Mouse (Mus musculus): ENCODE measurements at regions not wholly inside any gene's neighbourhood (a gene's known extent, or its start where the extent isn't known, plus 50 kb on each side); places are given as distances from the start of the nearest gene placed in this dataset.
"Not testable (repeated sequence)": the region's sequence is repeated elsewhere in the genome, so short reads cannot be mapped to it uniquely, and the experiment has no call there.

DNA sequence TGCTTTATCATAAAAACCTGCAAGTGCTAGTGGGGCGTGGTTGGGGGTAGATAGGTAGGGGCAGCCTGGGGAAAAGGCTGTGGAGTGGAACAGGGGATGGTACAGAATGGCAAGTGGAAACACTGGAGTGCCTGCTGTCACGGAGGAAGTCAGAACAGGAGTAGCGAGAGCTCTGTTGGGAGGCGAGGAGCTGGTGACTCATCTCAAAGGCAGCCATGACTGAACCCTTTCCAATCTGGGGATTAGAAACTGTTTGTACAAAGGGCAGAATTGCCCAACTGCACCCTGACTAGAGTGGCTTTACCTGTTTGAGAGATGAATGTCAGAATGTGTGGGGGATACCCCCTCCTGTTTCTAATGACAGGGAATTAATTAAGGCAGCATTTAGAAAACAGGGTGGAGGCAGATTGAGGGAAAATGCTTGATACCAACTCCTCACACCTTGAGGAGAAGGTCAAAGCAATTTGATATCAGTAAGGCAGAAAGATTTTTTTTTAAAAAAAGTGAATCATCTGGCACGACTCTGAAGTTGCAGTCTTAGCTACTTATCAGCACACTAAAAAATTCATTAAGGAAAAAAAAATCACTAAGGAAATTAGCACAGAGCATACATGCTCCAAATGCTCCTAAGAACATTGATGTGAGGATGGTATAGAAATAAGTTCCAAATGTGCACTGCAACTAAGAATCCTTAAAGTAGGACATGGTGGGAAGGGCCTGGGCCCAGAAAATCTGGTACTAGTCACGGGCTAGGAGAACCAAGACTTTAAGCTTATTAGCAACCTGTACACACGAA lies 54.7 kb upstream of the Usp25 start:
- Histone ChIP-seq H3K4me3 (ENCODE audit: low read depth, low read length) (no peak overlapping the region), H3K27me3 (ENCODE audit: control insufficient read depth, insufficient read depth, low read length) (no peaks in the 10 kb centered on the region), H3K9ac (replicated peaks; ENCODE audit: low read length) (no peak overlapping the region), H3K36me3 (replicated peaks; ENCODE audit: control insufficient read depth, insufficient read depth, low read depth, low read length) (no peaks in the 10 kb centered on the region), H3K4me2 (ENCODE audit: low read depth, low read length) (no peak overlapping the region), H3K4me1 (ENCODE audit: control insufficient read depth, insufficient read depth, low read length) (no peaks in the 10 kb centered on the region), H3K9me3 (replicated peaks; ENCODE audit: control insufficient read depth, low read length) (no peaks in the 10 kb centered on the region), H3K27ac (replicated peaks; ENCODE audit: low read depth, low read length) (no peak overlapping the region)
- ATAC-seq (replicated peaks; ENCODE audit: insufficient number of reproducible peaks, low FRiP score, low TSS enrichment, low read depth), result no peak
- DNase-seq (ENCODE audit: low spot score), result peak; percentile 1
- WGBS, result 69% methylated on average over 7 of the region's 7 CpGs

DNA sequence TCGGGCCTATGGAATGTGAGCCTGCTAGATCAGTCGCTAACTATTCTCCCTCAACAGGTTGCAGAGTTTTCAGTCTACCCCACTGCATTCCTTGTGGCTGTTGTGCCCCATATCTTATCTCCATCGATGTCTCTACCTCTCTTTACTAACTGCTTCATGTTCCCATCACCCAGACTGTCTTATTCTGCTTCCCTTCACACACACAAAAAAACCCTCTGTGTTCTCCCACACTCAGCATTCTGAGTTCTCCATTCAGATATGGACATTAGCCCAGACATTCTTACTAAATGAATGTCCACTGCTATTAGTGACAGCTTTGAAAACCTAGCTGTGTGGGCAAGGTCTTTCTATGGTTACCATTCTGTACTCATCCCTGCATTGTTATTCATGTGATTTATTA lies 56.0 kb upstream of the Usp25 start:
- Histone ChIP-seq H3K27me3 (ENCODE audit: control insufficient read depth, insufficient read depth, low read length) (no peaks in the 10 kb centered on the region), H3K4me1 (ENCODE audit: control insufficient read depth, insufficient read depth, low read length) (no peaks in the 10 kb centered on the region), H3K36me3 (replicated peaks; ENCODE audit: control insufficient read depth, insufficient read depth, low read depth, low read length) (no peaks in the 10 kb centered on the region), H3K4me2 (ENCODE audit: low read depth, low read length) (no peak overlapping the region), H3K4me3 (ENCODE audit: low read depth, low read length) (no peak overlapping the region), H3K9me3 (replicated peaks; ENCODE audit: control insufficient read depth, low read length) (no peaks in the 10 kb centered on the region), H3K9ac (replicated peaks; ENCODE audit: low read length) (no peak overlapping the region), H3K27ac (replicated peaks; ENCODE audit: low read depth, low read length) (no peak overlapping the region)
- ATAC-seq (replicated peaks; ENCODE audit: insufficient number of reproducible peaks, low FRiP score, low TSS enrichment, low read depth), result no peak
- no peak for DNase-seq (ENCODE audit: low spot score)
- 72% methylated on average over 3 of the region's 3 CpGs for WGBS

DNA sequence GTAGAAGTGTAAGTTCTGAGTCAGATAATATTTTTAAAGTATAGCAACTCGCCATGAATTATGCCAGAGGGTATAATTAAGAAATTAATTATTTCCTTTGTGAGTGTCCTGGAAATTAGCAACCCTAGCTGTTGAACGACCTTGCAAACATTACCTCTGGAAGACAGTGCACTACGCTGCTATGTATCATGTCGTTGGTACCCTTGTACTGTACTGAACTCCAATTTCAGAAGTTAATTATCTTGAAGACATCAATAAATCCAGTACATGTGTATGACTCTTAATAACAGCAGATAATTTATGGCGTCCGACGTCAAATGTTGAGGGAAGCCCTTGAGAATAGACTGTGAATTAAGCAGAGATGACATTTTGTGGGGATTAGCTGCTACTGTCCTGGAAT lies 56.4 kb upstream of the Usp25 start:
- ATAC-seq (replicated peaks; ENCODE audit: insufficient number of reproducible peaks, low FRiP score, low TSS enrichment, low read depth), result no peak

GRCm38 (mm10) chr16:76950836-76951486 lies 62.5 kb upstream of the Usp25 start:
- Histone ChIP-seq H3K4me1 (ENCODE audit: control insufficient read depth, insufficient read depth, low read length) (no peaks in the 10 kb centered on the region), H3K36me3 (replicated peaks; ENCODE audit: control insufficient read depth, insufficient read depth, low read depth, low read length) (no peaks in the 10 kb centered on the region), H3K9ac (replicated peaks; ENCODE audit: low read length) (no peak overlapping the region), H3K27me3 (ENCODE audit: control insufficient read depth, insufficient read depth, low read length) (no peaks in the 10 kb centered on the region), H3K9me3 (replicated peaks; ENCODE audit: control insufficient read depth, low read length) (no peaks in the 10 kb centered on the region), H3K4me2 (ENCODE audit: low read depth, low read length) (no peak overlapping the region), H3K27ac (replicated peaks; ENCODE audit: low read depth, low read length) (no peak overlapping the region), H3K4me3 (ENCODE audit: low read depth, low read length) (no peak overlapping the region)
- ATAC-seq (replicated peaks; ENCODE audit: insufficient number of reproducible peaks, low FRiP score, low TSS enrichment, low read depth) (no peak), DNase-seq (ENCODE audit: low spot score) (no peak)
- WGBS, result 88% methylated on average over 10 of the region's 10 CpGs

More for the DNA sequence above, 56.4 kb upstream of the Usp25 start:
- Histone ChIP-seq H3K4me1 (ENCODE audit: control insufficient read depth, insufficient read depth, low read length) (no peaks in the 10 kb centered on the region), H3K9me3 (replicated peaks; ENCODE audit: control insufficient read depth, low read length) (no peaks in the 10 kb centered on the region), H3K27ac (replicated peaks; ENCODE audit: low read depth, low read length) (no peak overlapping the region), H3K9ac (replicated peaks; ENCODE audit: low read length) (no peak overlapping the region), H3K36me3 (replicated peaks; ENCODE audit: control insufficient read depth, insufficient read depth, low read depth, low read length) (no peaks in the 10 kb centered on the region), H3K27me3 (ENCODE audit: control insufficient read depth, insufficient read depth, low read length) (no peaks in the 10 kb centered on the region), H3K4me2 (ENCODE audit: low read depth, low read length) (no peak overlapping the region), H3K4me3 (ENCODE audit: low read depth, low read length) (no peak overlapping the region)
- WGBS, result 83% methylated on average over 7 of the region's 7 CpGs
- no peak for DNase-seq (ENCODE audit: low spot score)

- H3K27ac ChIP-seq (replicated peaks; ENCODE audit: low read depth, low read length), result no peak overlapping the region
- no peak overlapping the region for H3K4me3 ChIP-seq (ENCODE audit: low read depth, low read length)
- H3K4me2 ChIP-seq (ENCODE audit: low read depth, low read length), result no peak overlapping the region
- ATAC-seq (replicated peaks; ENCODE audit: insufficient number of reproducible peaks, low FRiP score, low TSS enrichment, low read depth) (no peak), DNase-seq (ENCODE audit: low spot score) (no peak)
- H3K36me3 ChIP-seq (replicated peaks; ENCODE audit: control insufficient read depth, insufficient read depth, low read depth, low read length), result no peaks in the 10 kb centered on the region
- H3K9ac ChIP-seq (replicated peaks; ENCODE audit: low read length), result no peak overlapping the region
- WGBS, result 83% methylated on average over 5 of the region's 5 CpGs
- no peaks in the 10 kb centered on the region for H3K9me3 ChIP-seq (replicated peaks; ENCODE audit: control insufficient read depth, low read length)
- H3K27me3 ChIP-seq (ENCODE audit: control insufficient read depth, insufficient read depth, low read length), result no peaks in the 10 kb centered on the region
- no peaks in the 10 kb centered on the region for H3K4me1 ChIP-seq (ENCODE audit: control insufficient read depth, insufficient read depth, low read length)
These were observed 66.5 kb upstream of the Usp25 start for GRCm38 (mm10) chr16:76947011-76947410.

DNA sequence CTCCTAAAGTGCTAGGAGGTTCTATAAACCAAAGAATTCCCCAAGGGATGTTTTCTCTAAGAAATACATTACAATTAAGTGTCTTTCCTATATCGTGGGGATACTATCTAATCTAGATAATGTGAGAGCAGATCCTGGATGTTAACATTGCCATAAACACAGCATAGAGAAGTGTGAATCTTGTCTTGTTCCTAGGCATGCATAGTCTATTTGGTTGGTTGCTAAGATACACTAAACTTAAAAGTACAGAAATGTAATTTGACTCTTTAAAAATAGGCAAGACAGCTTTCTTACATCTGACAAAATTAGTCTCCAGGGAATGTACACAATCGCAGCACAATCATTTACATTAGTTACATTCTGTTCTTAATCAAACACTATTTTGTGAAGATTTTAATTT lies 75.4 kb upstream of the Usp25 start:
- Histone ChIP-seq H3K27me3 (ENCODE audit: control insufficient read depth, insufficient read depth, low read length) (no peaks in the 10 kb centered on the region), H3K4me2 (ENCODE audit: low read depth, low read length) (no peak overlapping the region), H3K9ac (replicated peaks; ENCODE audit: low read length) (no peak overlapping the region), H3K36me3 (replicated peaks; ENCODE audit: control insufficient read depth, insufficient read depth, low read depth, low read length) (no peaks in the 10 kb centered on the region), H3K4me3 (ENCODE audit: low read depth, low read length) (no peak overlapping the region), H3K4me1 (ENCODE audit: control insufficient read depth, insufficient read depth, low read length) (no peaks in the 10 kb centered on the region), H3K9me3 (replicated peaks; ENCODE audit: control insufficient read depth, low read length) (no peaks in the 10 kb centered on the region), H3K27ac (replicated peaks; ENCODE audit: low read depth, low read length) (no peak overlapping the region)
- ATAC-seq (replicated peaks; ENCODE audit: insufficient number of reproducible peaks, low FRiP score, low TSS enrichment, low read depth) (no peak), DNase-seq (ENCODE audit: low spot score) (no peak)
- WGBS, result 77% methylated on average over 2 of the region's 2 CpGs

DNA sequence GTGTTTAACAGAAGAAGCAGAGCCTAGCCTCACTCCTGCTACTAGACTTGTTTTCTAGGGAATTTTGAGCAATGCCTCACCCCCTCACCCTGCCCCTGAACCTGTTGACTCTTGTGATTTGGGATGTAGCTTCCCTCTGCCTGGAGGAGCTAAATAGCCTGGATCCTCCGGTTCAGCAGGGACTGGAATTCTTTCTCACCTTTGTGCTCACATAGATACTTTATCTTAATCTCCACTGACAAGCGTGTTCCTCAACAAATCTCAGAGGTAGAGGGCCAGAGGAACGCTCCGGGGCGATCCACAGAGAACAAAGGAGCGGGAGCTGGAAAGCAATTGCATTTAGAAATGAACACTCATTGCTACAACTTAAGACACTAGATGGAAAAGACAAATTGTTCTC lies 85.6 kb upstream of the Usp25 start:
- ATAC-seq (replicated peaks; ENCODE audit: insufficient number of reproducible peaks, low FRiP score, low TSS enrichment, low read depth), result no peak
- H3K27me3 ChIP-seq (ENCODE audit: control insufficient read depth, insufficient read depth, low read length), result no peaks in the 10 kb centered on the region
- no peaks in the 10 kb centered on the region for H3K36me3 ChIP-seq (replicated peaks; ENCODE audit: control insufficient read depth, insufficient read depth, low read depth, low read length)
- no peaks in the 10 kb centered on the region for H3K9me3 ChIP-seq (replicated peaks; ENCODE audit: control insufficient read depth, low read length)
- no peak overlapping the region for H3K4me3 ChIP-seq (ENCODE audit: low read depth, low read length)
- H3K4me2 ChIP-seq (ENCODE audit: low read depth, low read length), result no peak overlapping the region
- no peak overlapping the region for H3K9ac ChIP-seq (replicated peaks; ENCODE audit: low read length)
- H3K27ac ChIP-seq (replicated peaks; ENCODE audit: low read depth, low read length), result no peak overlapping the region
- DNase-seq (ENCODE audit: low spot score), result no peak
- 80% methylated on average over 6 of the region's 6 CpGs for WGBS
- H3K4me1 ChIP-seq (ENCODE audit: control insufficient read depth, insufficient read depth, low read length), result no peaks in the 10 kb centered on the region

- H3K4me1 ChIP-seq (ENCODE audit: control insufficient read depth, insufficient read depth, low read length); H3K27ac ChIP-seq (replicated peaks; ENCODE audit: low read depth, low read length); H3K36me3 ChIP-seq (replicated peaks; ENCODE audit: control insufficient read depth, insufficient read depth, low read depth, low read length); H3K27me3 ChIP-seq (ENCODE audit: control insufficient read depth, insufficient read depth, low read length); H3K9ac ChIP-seq (replicated peaks; ENCODE audit: low read length); H3K4me2 ChIP-seq (ENCODE audit: low read depth, low read length); ATAC-seq (replicated peaks; ENCODE audit: insufficient number of reproducible peaks, low FRiP score, low TSS enrichment, low read depth); H3K9me3 ChIP-seq (replicated peaks; ENCODE audit: control insufficient read depth, low read length); DNase-seq (ENCODE audit: low spot score); H3K4me3 ChIP-seq (ENCODE audit: low read depth, low read length): not testable (repeated sequence)
- WGBS, result 90% methylated on average over 11 of the region's 11 CpGs
These were observed 93.4 kb upstream of the Usp25 start for GRCm38 (mm10) chr16:76920137-76920536.

All from embryonic facial prominence, embryonic 11.5 days (tissue).